Mouse (Mus musculus) kidney, adult 2 months (tissue): Measurements from ENCODE around the gene Fbxo46.

ENCODE experiments used
- CTCF ChIP-seq: fragments of 200-500 bp; conservative IDR thresholded peaks from 2 replicates; pipeline ENCODE4 v1.5.1; 2011; ENCODE audit warnings: low read depth, mild to moderate bottlenecking, control low read depth, low read length, moderate library complexity, mixed read lengths; ENCODE audit not compliant: insufficient read depth, insufficient read length
- POLR2A ChIP-seq: fragments of 200-500 bp; IDR thresholded peaks from one replicate; pipeline ENCODE4 v1.6.1; 2011; ENCODE audit warnings: low read depth, low read length, control low read depth

GRCm38 (mm10) chr7:19124713-19125112 is 5.1 kb downstream of the Fbxo46 start:
- TF ChIP-seq POLR2A: no peak
- no peak for TF ChIP-seq CTCF
